Mouse (Mus musculus) ES-Bruce4 (cell line): ENCODE measurements at regions not wholly inside any gene's neighbourhood (a gene's known extent, or its start where the extent isn't known, plus 50 kb on each side); places are given as distances from the start of the nearest gene placed in this dataset.

Experiments used
- CTCF ChIP-seq: IDR thresholded peaks from one replicate; pipeline ENCODE4 v1.8.1; 2011; ENCODE audit warnings: low read depth, low read length
- EP300 ChIP-seq: IDR thresholded peaks from 2 replicates; pipeline ENCODE4 v1.6.1; 2011; ENCODE audit warnings: low read depth, low read length; ENCODE audit not compliant: insufficient read depth
- POLR2A ChIP-seq: IDR thresholded peaks from one replicate; pipeline ENCODE4 v1.8.1; 2011; ENCODE audit warnings: low read length; ENCODE audit not compliant: insufficient read depth

- TF ChIP-seq POLR2A (no peak), EP300 (no peak), CTCF (no peak)
These were observed 619.1 kb upstream of the Camk1g start for GRCm38 (mm10) chr1:193988970-193989904.
